Mouse (Mus musculus) heart, adult 2 months (tissue): ENCODE results near the gene Fus. TPM values are rescaled to one million over a fixed set of nuclear protein-coding genes. Genes with fewer than 3 reads are reported as not detected.

Source experiments
- DNase-seq, 2 experiments: peaks; one replicate each; pipeline ENCODE4 v3.0.0; 2021
- H3K27ac ChIP-seq: fragments of 200-600 bp; 2 replicates; pipeline ENCODE4 v1.8.1; 2022
- H3K27me3 ChIP-seq: fragments of 200-500 bp; 2 replicates; pipeline ENCODE4 v1.6.1; 2012; ENCODE audit warnings: mild to moderate bottlenecking, low read length, inconsistent platforms, mixed read lengths; ENCODE audit not compliant: control insufficient read depth, insufficient read depth
- H3K36me3 ChIP-seq: fragments of 200-500 bp; 2 replicates; pipeline ENCODE4 v1.6.1; 2012; ENCODE audit warnings: low read length, inconsistent platforms; ENCODE audit not compliant: control insufficient read depth, insufficient read depth
- H3K4me1 ChIP-seq: fragments of 200-500 bp; 2 replicates; pipeline ENCODE4 v1.6.1; 2011; ENCODE audit warnings: low read length; ENCODE audit not compliant: control insufficient read depth, insufficient read depth
- H3K4me3 ChIP-seq: fragments of 200-600 bp; 2 replicates; pipeline ENCODE4 v1.8.1; 2022
- H3K79me2 ChIP-seq: fragments of 200-500 bp; replicated peaks from 2 replicates; pipeline ENCODE4 v1.6.1; 2012; ENCODE audit warnings: mild to moderate bottlenecking, inconsistent platforms, low read length, moderate library complexity, mixed read lengths; ENCODE audit not compliant: control insufficient read depth, insufficient read depth
- H3K9ac ChIP-seq: fragments of 200-500 bp; 2 replicates; pipeline ENCODE4 v1.6.1; 2012; ENCODE audit warnings: low read depth, mild to moderate bottlenecking, control low read depth, inconsistent platforms, low read length, mixed read lengths
- CTCF ChIP-seq: fragments of 200-600 bp; IDR thresholded peaks from 2 replicates; pipeline ENCODE4 v1.8.1; 2022; ENCODE audit warnings: antibody characterized with exemption, mild to moderate bottlenecking, moderate library complexity
- EP300 ChIP-seq: fragments of 200-500 bp; IDR thresholded peaks from 2 replicates; pipeline ENCODE4 v1.6.1; 2011; ENCODE audit warnings: low read depth, low read length, control low read depth; ENCODE audit not compliant: insufficient read depth
- POLR2A ChIP-seq: fragments of 200-500 bp; IDR thresholded peaks from 2 replicates; pipeline ENCODE4 v1.6.1; 2011; ENCODE audit warnings: mild to moderate bottlenecking, low read depth, low read length, control low read depth; ENCODE audit not compliant: insufficient read depth
- WGBS: fragments of 180-500 bp; shearing (Covaris S2); methylation state at CpG from one replicate; pipeline ENCODE4 v1.1.7; 2018; 5-methylcytosine and 5-hydroxymethylcytosine counted together
- intact Hi-C: fragments of 180-260 bp; cut with DNase I; formaldehyde crosslinking; loops from one replicate; pipeline ENCODE4 v1.15.1; 2025
- polyA plus RNA-seq: library from polyadenylated mRNA; depleted of rRNA; stranded (reverse); fragments of >200 nt; gene quantifications from 2 replicates; pipeline ENCODE4 v1.2.3, GENCODE M21; 2012; rRNA removed
- total RNA-seq, 2 experiments: library from RNA; stranded (reverse); gene quantifications; 2 replicates each; pipeline ENCODE4 v1.2.3; 2021

Gene Fus
- total and polyA plus RNA-seq, 3 experiments, result 151 to 222 (median 181) TPM

DNA sequence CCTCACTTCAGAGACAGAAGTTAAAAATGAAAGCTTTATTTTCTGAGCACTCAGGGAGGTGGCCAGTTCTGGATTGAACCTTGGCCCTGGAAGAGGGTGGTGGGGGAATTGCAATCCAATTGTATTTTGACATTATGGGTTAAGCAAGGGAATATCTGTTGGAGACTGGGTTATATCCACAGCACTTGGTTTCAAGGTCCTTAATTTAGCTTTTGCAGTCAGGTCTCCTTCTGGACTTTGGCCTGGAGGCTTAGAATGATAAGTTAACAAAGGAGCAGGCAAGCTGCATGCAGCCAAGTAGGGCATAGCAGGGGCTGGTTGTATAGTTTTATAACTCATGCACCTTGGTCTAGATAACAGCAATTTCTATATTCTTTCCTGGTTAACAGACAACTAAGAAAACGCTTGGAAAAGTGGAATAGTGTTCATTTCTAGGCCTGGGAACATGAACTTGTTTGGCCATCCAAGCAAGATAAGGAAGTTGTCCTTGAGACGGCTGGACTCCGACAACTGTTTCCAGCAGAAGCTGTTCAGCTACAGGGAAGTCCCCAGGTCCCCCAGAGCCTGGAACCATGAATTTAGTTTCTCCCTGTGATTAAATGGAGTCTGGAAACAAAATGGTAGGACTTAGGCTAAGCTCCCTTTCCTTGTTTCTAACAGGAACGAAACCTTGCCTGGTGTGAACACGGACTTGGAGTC, 65.2 kb downstream of the Fus start:
- no peak overlapping the region for H3K9ac ChIP-seq
- no peak overlapping the region for H3K4me3 ChIP-seq
- H3K27ac ChIP-seq, result no peak overlapping the region
- no peaks in the 10 kb centered on the region for H3K79me2 ChIP-seq
- no peak for DNase-seq
- peaks cover 2% of the 10 kb centered on the region for H3K4me1 ChIP-seq
- no peak for TF ChIP-seq POLR2A
- no peak for TF ChIP-seq EP300
- no peak for TF ChIP-seq CTCF
- H3K27me3 ChIP-seq, result no peaks in the 10 kb centered on the region
- 44% methylated on average over 5 of the region's 5 CpGs for WGBS
- intact Hi-C loops, result no loop called here
- no peaks in the 10 kb centered on the region; the same call in 1 of the 2 replicates for H3K36me3 ChIP-seq

DNA sequence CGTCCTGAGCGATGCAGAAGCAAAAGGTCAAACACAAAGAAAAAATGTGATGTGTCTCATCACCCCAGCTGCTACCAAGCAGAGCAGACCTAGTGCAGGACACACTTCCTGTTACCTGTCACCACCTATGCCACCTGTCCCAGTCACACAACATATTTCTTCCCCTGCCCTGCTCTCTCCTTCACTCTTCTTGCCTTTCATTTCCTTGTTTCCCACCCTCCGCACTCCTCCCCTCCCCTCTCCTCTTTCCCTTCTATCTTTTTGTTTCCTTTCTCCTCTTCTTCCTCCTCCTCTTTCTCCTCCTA, 65.7 kb downstream of the Fus start:
- Histone ChIP-seq H3K27ac (no peak overlapping the region), H3K4me1 (peaks cover 2% of the 10 kb centered on the region), H3K4me3 (no peak overlapping the region), H3K36me3 (no peaks in the 10 kb centered on the region; the same call in 1 of the 2 replicates), H3K9ac (no peak overlapping the region), H3K27me3 (no peaks in the 10 kb centered on the region), H3K79me2 (no peaks in the 10 kb centered on the region)
- DNase-seq, result no peak
- 80% methylated on average over 3 of the region's 3 CpGs for WGBS
- intact Hi-C loops, result no loop called here
- TF ChIP-seq EP300 (no peak), POLR2A (no peak), CTCF (no peak)

DNA sequence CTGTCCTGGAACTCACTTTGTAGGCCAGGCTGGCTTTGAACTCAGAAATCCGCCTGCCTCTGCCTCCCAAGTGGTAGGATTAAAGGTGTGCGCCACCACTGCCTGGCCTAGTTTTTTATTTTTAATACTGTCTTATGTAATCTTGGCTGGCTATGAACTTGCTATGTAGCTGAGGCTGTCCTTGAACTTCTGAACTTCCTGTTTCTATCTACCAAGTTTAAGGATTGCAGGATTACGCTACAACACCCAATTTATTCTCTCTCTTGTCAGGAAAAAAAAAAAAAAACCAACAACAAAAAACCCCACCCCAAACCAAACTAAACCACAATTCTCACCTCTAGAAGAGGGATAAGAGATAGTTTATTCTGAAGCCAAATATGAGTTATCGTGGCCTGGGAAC, 66.4 kb downstream of the Fus start:
- Histone ChIP-seq H3K27me3 (no peaks in the 10 kb centered on the region), H3K4me3 (no peak overlapping the region), H3K4me1 (peaks cover 2% of the 10 kb centered on the region), H3K9ac (no peak overlapping the region), H3K36me3 (no peaks in the 10 kb centered on the region; the same call in 1 of the 2 replicates), H3K27ac (no peak overlapping the region), H3K79me2 (no peaks in the 10 kb centered on the region)
- DNase-seq, result no peak
- 87% methylated on average over 4 of the region's 4 CpGs for WGBS
- intact Hi-C loops, result no loop called here
- TF ChIP-seq POLR2A, result no peak
- TF ChIP-seq EP300, result no peak
- no peak for TF ChIP-seq CTCF

Other genes starting within 250 kb of the Fus start
- not detected for gene Ctf2, start 235.3 kb upstream of the Fus start, total RNA-seq
- gene Ctf2, start 235.3 kb upstream of the Fus start, polyA plus RNA-seq, result not detected in 2 replicates
- 1 to 10 TPM; 3.3 to 3.4 TPM for gene Fbxl19, start 222.9 kb upstream of the Fus start, total RNA-seq
- gene Fbxl19, start 222.9 kb upstream of the Fus start, polyA plus RNA-seq, result 4.1 and 4.8 TPM in 2 replicates
- gene Orai3, start 197.6 kb upstream of the Fus start, total RNA-seq, result 10 to 100 TPM; 21.9 to 23.5 TPM
- gene Orai3, start 197.6 kb upstream of the Fus start, polyA plus RNA-seq, result 27.5 and 31.7 TPM in 2 replicates
- 10 to 100 TPM; 16.3 to 18.5 TPM for gene Setd1a, start 190.8 kb upstream of the Fus start, total RNA-seq
- gene Setd1a, start 190.8 kb upstream of the Fus start, polyA plus RNA-seq, result 7.1 and 8.6 TPM in 2 replicates
- 1 to 10 TPM; 1.6 to 2.6 TPM for gene Gm49388, start 181.8 kb upstream of the Fus start, total RNA-seq
- gene Gm49388, start 181.8 kb upstream of the Fus start, polyA plus RNA-seq, result not detected in 2 replicates
- 10 to 100 TPM in 1 of 2 experiments, 1 to 10 TPM in 1; 9.8 to 12.9 TPM for gene Hsd3b7, start 166.9 kb upstream of the Fus start, total RNA-seq
- 37.0 and 45.0 TPM in 2 replicates for gene Hsd3b7, start 166.9 kb upstream of the Fus start, polyA plus RNA-seq
- 10 to 100 TPM; 68.4 to 71.9 TPM for gene Stx4a, start 143.2 kb upstream of the Fus start, total RNA-seq
- gene Stx4a, start 143.2 kb upstream of the Fus start, polyA plus RNA-seq, result 79.3 and 83.0 TPM in 2 replicates
- gene Stx1b, start 142.9 kb upstream of the Fus start, total RNA-seq, result 1 to 10 TPM in 1 of 2 experiments, under 1 TPM in 1; 0.77 to 1.1 TPM
- 3.8 and 4.0 TPM in 2 replicates for gene Stx1b, start 142.9 kb upstream of the Fus start, polyA plus RNA-seq
- gene Zfp646, start 91.2 kb upstream of the Fus start, total RNA-seq, result 10 to 100 TPM; 17.7 to 18.9 TPM
- gene Zfp646, start 91.2 kb upstream of the Fus start, polyA plus RNA-seq, result 8.0 and 11.8 TPM in 2 replicates
- 1 to 10 TPM; 3.4 to 4.1 TPM for gene Zfp668, start 90.6 kb upstream of the Fus start, total RNA-seq
- gene Zfp668, start 90.6 kb upstream of the Fus start, polyA plus RNA-seq, result 2.2 and 2.7 TPM in 2 replicates
- gene Prss53, start 76.5 kb upstream of the Fus start, total RNA-seq, result 1 to 10 TPM in 1 of 2 experiments, under 1 TPM in 1; 0.76 to 1.2 TPM
- 3.8 TPM in 2 replicates for gene Prss53, start 76.5 kb upstream of the Fus start, polyA plus RNA-seq
- not detected for gene Gm21974, start 72.0 kb upstream of the Fus start, total RNA-seq
- not detected in 2 replicates for gene Gm21974, start 72.0 kb upstream of the Fus start, polyA plus RNA-seq
- gene Vkorc1, start 71.8 kb upstream of the Fus start, total RNA-seq, result 10 to 100 TPM; 16.2 to 17.7 TPM
- gene Vkorc1, start 71.8 kb upstream of the Fus start, polyA plus RNA-seq, result 59.2 and 90.0 TPM in 2 replicates
- gene Bckdk, start 63.4 kb upstream of the Fus start, total RNA-seq, result 100 to 1,000 TPM; 104 to 131 TPM
- 165 and 210 TPM in 2 replicates for gene Bckdk, start 63.4 kb upstream of the Fus start, polyA plus RNA-seq
- gene Kat8, start 54.9 kb upstream of the Fus start, total RNA-seq, result 10 to 100 TPM; 13.8 to 14.6 TPM
- gene Kat8, start 54.9 kb upstream of the Fus start, polyA plus RNA-seq, result 10.1 and 16.9 TPM in 2 replicates
- not detected for gene Prss8, start 37.4 kb upstream of the Fus start, total RNA-seq
- 1.1 TPM in 1 of 2 replicates, not detected in the other for gene Prss8, start 37.4 kb upstream of the Fus start, polyA plus RNA-seq
- gene Prss36, start 20.7 kb upstream of the Fus start, total RNA-seq, result 1 to 10 TPM; 6.0 to 9.7 TPM
- 21.4 and 23.1 TPM in 2 replicates for gene Prss36, start 20.7 kb upstream of the Fus start, polyA plus RNA-seq
- gene Pycard, start 26.4 kb downstream of the Fus start, total RNA-seq, result 1 to 10 TPM; 6.9 to 8.8 TPM
- gene Pycard, start 26.4 kb downstream of the Fus start, polyA plus RNA-seq, result 28.3 and 32.8 TPM in 2 replicates
- gene Trim72, start 36.5 kb downstream of the Fus start, total RNA-seq, result 100 to 1,000 TPM; 252 to 303 TPM
- gene Trim72, start 36.5 kb downstream of the Fus start, polyA plus RNA-seq, result 218 and 278 TPM in 2 replicates
- gene Itgam, start 95.2 kb downstream of the Fus start, total RNA-seq, result 1 to 10 TPM; 6.7 to 7.0 TPM
- 4.2 and 7.6 TPM in 2 replicates for gene Itgam, start 95.2 kb downstream of the Fus start, polyA plus RNA-seq
- gene Gm49368, start 95.2 kb downstream of the Fus start, total RNA-seq, result under 1 TPM in 1 of 2 experiments, not detected in 1; 0.23 TPM
- gene Gm49368, start 95.2 kb downstream of the Fus start, polyA plus RNA-seq, result not detected in 2 replicates
- under 1 TPM; 0.23 to 0.37 TPM for gene Itgax, start 162.1 kb downstream of the Fus start, total RNA-seq
- gene Itgax, start 162.1 kb downstream of the Fus start, polyA plus RNA-seq, result 0.35 and 1.2 TPM in 2 replicates
- gene Itgad, start 186.9 kb downstream of the Fus start, total RNA-seq, result under 1 TPM in 1 of 2 experiments, not detected in 1; 0.39 TPM
- gene Itgad, start 186.9 kb downstream of the Fus start, polyA plus RNA-seq, result 0.21 TPM in 1 of 2 replicates, not detected in the other
- 1,000 to 10,000 TPM; 2,428 to 3,099 TPM for gene Cox6a2, start 238.9 kb downstream of the Fus start, total RNA-seq
- gene Cox6a2, start 238.9 kb downstream of the Fus start, polyA plus RNA-seq, result 4,809 and 7,642 TPM in 2 replicates